Mouse (Mus musculus) embryonic fibroblast, embryonic 13.5 days (primary cell): ENCODE data around the gene Znrf2. TPM values are rescaled to one million over a fixed set of nuclear protein-coding genes. Genes with fewer than 3 reads are reported as not detected.
"Not testable (repeated sequence)": the region's sequence is repeated elsewhere in the genome, so short reads cannot be mapped to it uniquely, and the experiment has no call there.

ENCODE experiments used
- H3K27ac ChIP-seq: 2 replicates; pipeline ENCODE4 v1.5.1; 2012; ENCODE audit warnings: low read length, control low read depth, inconsistent platforms; ENCODE audit not compliant: insufficient read depth
- H3K4me1 ChIP-seq: 2 replicates; pipeline ENCODE4 v1.6.1; 2011; ENCODE audit warnings: low read length; ENCODE audit not compliant: control insufficient read depth, insufficient read depth
- H3K4me3 ChIP-seq: 2 replicates; pipeline ENCODE4 v1.5.1; 2011; ENCODE audit warnings: mild to moderate bottlenecking, control low read depth, low read length; ENCODE audit not compliant: insufficient read depth
- CTCF ChIP-seq: IDR thresholded peaks from 2 replicates; pipeline ENCODE4 v1.5.1; 2011; ENCODE audit warnings: mild to moderate bottlenecking, control low read depth, low read length, moderate library complexity, borderline replicate concordance; ENCODE audit not compliant: insufficient read depth
- POLR2A ChIP-seq: IDR thresholded peaks from 2 replicates; pipeline ENCODE4 v1.6.1; 2011; ENCODE audit warnings: low read depth, mild to moderate bottlenecking, control low read depth, low read length, moderate library complexity
- polyA plus RNA-seq: library from polyadenylated mRNA; stranded (reverse); fragments of >200 nt; gene quantifications from 2 replicates; pipeline ENCODE4 v1.2.4, GENCODE M21; 2011; ENCODE audit warnings: low read depth; ENCODE audit not compliant: missing spikeins, insufficient read length

Znrf2 gene
- polyA plus RNA-seq, 1 experiment = 8.7 TPM

DNA sequence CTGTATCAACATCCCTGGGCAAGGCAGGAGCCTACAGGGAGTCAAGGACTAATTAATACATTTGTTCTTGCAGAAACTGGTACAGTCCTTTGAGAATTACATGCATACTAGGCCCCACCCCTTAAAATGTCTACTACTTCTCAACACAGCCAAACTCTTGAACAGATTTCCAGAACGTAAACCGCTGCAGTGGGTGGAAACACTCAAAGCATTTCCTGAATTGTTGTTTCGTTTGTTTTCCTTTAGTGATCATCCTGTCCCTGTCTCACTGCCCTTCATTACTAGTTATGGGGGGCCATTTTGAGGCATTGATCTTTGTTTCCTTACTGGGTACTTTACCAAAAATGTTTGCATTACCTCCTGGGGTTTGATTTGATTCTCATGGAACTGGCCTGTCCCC is 31.8 kb downstream of the Znrf2 start:
- H3K4me3 ChIP-seq = no peak overlapping the region
- TF ChIP-seq POLR2A (no peak), CTCF (no peak)
- H3K4me1 ChIP-seq = no peaks in the 10 kb centered on the region; the same call in 1 of the 2 replicates
- no peak overlapping the region for H3K27ac ChIP-seq

DNA sequence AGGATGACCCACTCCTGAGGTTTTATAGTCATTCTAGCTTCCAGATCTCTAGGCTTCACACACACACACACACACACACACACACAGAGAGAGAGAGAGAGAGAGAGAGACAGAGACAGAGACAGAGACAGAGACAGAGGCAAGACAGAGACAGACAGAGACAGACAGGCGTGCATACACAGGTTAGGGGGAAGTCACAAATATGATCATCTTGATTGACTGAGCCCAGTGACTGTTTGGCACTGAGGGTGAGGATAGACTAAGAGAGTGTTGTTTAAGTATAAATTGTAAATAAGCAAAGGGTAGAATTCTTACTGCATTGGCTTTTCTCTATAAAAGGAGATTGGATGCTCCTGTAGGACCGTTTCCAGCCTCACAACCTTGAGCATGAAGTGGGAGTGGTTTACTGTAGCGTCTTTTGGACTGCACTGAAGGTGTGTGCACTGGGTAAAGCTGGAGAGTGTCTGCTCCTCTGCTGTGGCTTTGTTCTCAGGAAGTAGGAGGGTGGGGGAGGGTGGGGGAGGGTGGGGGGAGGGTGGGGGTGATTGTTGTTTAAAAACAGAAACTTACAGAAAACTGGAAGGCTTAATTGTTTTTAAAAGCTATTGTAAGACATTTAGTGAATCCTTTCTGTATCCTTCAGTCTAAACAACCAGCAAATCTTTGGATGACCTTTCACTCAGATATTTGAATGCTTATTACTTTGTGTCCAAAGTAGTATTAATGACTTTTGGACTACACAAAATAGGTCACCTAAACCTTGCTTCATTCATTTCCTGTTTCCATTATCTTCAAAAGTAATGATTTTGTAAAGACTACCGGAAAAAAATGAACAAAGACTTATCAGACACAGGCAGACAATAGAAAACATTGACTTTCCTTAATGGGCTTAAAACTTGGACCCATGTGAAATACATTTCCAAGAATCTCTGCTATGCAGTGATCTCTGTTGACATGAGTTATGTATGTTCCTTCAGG is 32.8 kb downstream of the Znrf2 start:
- H3K4me3 ChIP-seq = no peak overlapping the region
- no peaks in the 10 kb centered on the region; the same call in 1 of the 2 replicates for H3K4me1 ChIP-seq
- no peak overlapping the region for H3K27ac ChIP-seq
- TF ChIP-seq POLR2A = no peak
- TF ChIP-seq CTCF = no peak

GRCm38 (mm10) chr6:54851778-54852177 is 35.1 kb downstream of the Znrf2 start:
- TF ChIP-seq CTCF = no peak
- TF ChIP-seq POLR2A = no peak
- Histone ChIP-seq H3K4me1 (no peaks in the 10 kb centered on the region; the same call in 1 of the 2 replicates), H3K27ac (no peak overlapping the region), H3K4me3 (no peak overlapping the region)

DNA sequence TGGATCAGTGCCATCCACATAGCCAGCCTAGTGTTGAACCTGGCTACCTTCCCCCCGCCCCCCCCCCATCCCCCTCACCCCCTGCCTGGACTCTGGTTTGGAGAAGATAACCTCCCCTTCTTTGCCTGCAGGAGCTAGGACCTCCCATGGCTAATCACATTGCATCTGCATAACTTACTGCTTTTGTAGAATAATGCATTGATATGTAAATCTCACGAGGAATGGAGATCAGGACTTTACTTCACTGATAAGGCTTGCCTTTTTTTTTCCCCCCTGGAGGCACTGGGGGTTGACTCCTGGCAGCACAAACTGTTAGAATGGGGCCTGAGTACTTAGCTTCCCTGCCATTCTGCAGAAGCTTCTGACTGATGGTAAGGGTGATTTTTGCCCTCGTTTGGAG is 36.0 kb downstream of the Znrf2 start:
- no peak overlapping the region for H3K27ac ChIP-seq
- TF ChIP-seq POLR2A = no peak
- TF ChIP-seq CTCF = no peak

GRCm38 (mm10) chr6:54854859-54855258 is 38.1 kb downstream of the Znrf2 start:
- no peak for TF ChIP-seq POLR2A
- no peak for TF ChIP-seq CTCF
- Histone ChIP-seq H3K27ac (no peak overlapping the region), H3K4me3 (no peak overlapping the region), H3K4me1 (no peaks in the 10 kb centered on the region)

More for the DNA sequence above, 36.0 kb downstream of the Znrf2 start:
- Histone ChIP-seq H3K4me3 (no peak overlapping the region), H3K4me1 (no peaks in the 10 kb centered on the region; the same call in 1 of the 2 replicates)

DNA sequence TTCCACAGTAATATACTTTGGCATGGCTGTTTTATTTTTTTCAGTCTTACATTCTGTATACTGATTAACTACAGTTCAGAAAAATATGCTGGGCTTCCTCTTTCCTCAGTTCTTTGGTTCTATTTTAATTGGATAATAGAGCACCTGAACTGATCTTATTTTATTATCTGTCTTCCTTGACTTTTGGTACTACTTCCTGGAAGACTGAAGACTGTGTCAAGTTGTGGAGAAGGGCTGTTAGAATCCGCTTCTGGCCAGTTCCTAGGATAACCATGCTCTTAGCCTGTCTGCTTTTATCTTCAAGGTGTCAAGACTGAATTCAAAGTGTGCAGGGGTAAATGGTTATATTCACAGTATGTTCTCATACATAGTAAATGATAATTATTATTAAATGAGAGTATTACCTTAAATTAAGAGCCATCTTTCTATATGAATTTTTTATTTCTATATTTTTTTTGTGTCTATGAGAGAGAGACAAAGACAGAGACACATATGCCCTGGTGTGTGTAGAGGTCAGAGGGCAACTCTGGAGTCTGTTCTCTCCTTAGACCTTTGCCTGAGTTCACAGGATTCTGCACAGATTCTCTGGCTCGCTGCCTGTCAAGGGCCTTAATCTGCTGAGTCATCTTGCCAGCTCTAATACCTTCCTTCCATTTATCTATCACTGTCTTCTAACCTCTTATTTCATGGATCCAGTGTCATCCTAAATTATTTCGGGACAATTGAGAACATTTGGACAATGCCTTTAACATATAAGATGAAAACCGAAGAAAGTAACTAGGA is 39.3 kb downstream of the Znrf2 start:
- no peak for TF ChIP-seq POLR2A
- TF ChIP-seq CTCF = no peak
- no peaks in the 10 kb centered on the region for H3K4me1 ChIP-seq

GRCm38 (mm10) chr6:54859159-54859558 is 42.4 kb downstream of the Znrf2 start:
- not testable (repeated sequence) for H3K4me1 ChIP-seq, H3K27ac ChIP-seq, H3K4me3 ChIP-seq

More for the DNA sequence above, 39.3 kb downstream of the Znrf2 start:
- Histone ChIP-seq H3K27ac (no peak overlapping the region), H3K4me3 (no peak overlapping the region)

DNA sequence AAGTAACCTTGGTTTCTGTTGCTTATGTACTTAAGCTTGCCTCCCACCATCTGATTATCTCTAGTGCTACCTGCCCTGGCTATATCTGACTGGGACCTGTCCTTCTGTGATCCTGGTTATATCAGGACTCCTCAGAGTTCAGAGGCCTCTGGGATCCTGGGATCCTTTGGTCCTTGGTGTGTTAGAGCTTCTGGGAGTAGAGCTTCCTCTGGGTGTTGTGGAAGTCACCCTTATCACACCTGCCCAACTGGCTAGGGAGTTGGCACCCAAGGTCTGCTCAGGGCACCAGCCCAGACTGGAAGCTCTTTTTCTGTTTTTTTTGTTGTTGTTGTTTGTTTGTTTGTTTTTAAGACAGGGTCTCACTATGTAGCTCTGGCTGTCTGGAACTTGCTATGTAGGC is 43.5 kb downstream of the Znrf2 start:
- H3K27ac ChIP-seq = no peak overlapping the region
- H3K4me1 ChIP-seq = no peaks in the 10 kb centered on the region
- TF ChIP-seq POLR2A (no peak), CTCF (no peak)
- H3K4me3 ChIP-seq = no peak overlapping the region

- peaks cover 12% of the 10 kb centered on the region for H3K4me1 ChIP-seq
- TF ChIP-seq POLR2A = no peak
- no peak for TF ChIP-seq CTCF
- H3K27ac ChIP-seq = peak overlapping the region; percentile 66; the same call in 1 of the 2 replicates
- no peak overlapping the region for H3K4me3 ChIP-seq
These were observed 50.2 kb downstream of the Znrf2 start for GRCm38 (mm10) chr6:54866731-54867410.
